Mouse (Mus musculus): Measurements from ENCODE around the gene Crebl2.

Crebl2 gene

GRCm38 (mm10) chr6:134829786-134830700, at the start of gene Crebl2:
TSS of gene Crebl2 (plus strand) at chr6:134830154.
- DNase-seq: peak; percentile 100

- DNase-seq: peak in 1 of 2 experiments; percentile 22
Observed at GRCm38 (mm10) chr6:134781494-134781913, 48.5 kb upstream of the Crebl2 start.

- no peak for DNase-seq
Observed at GRCm38 (mm10) chr6:134782900-134783299, 47.1 kb upstream of the Crebl2 start.

- no peak for DNase-seq
Observed at GRCm38 (mm10) chr6:134786426-134786825, 43.5 kb upstream of the Crebl2 start.

- no peak for DNase-seq
Observed at GRCm38 (mm10) chr6:134789100-134789499, 40.9 kb upstream of the Crebl2 start.

GRCm38 (mm10) chr6:134791251-134792118, 38.5 kb upstream of the Crebl2 start:
- peak; percentile 73 to 74 for DNase-seq

GRCm38 (mm10) chr6:134792141-134793045, 37.6 kb upstream of the Crebl2 start, which contains the start of gene Dusp16:
TSS of gene Dusp16 (minus strand) at chr6:134792625.
- peak; percentile 92 to 93 for DNase-seq

GRCm38 (mm10) chr6:134793046-134793806, 36.7 kb upstream of the Crebl2 start:
- DNase-seq: peak in 1 of 2 experiments; percentile 13

GRCm38 (mm10) chr6:134793911-134794520, 35.9 kb upstream of the Crebl2 start:
- peak; percentile 93 to 95 for DNase-seq

- no peak for DNase-seq
Observed at GRCm38 (mm10) chr6:134796297-134796696, 33.7 kb upstream of the Crebl2 start.

GRCm38 (mm10) chr6:134801483-134801882, 28.5 kb upstream of the Crebl2 start:
- no peak for DNase-seq

GRCm38 (mm10) chr6:134802641-134803043, 27.3 kb upstream of the Crebl2 start:
- no peak for DNase-seq

GRCm38 (mm10) chr6:134804736-134805277, 25.1 kb upstream of the Crebl2 start:
- no peak for DNase-seq

- DNase-seq: no peak
Observed at GRCm38 (mm10) chr6:134806130-134806529, 23.8 kb upstream of the Crebl2 start.

- no peak for DNase-seq
Observed at GRCm38 (mm10) chr6:134807091-134807490, 22.9 kb upstream of the Crebl2 start.

- DNase-seq: no peak
Observed at GRCm38 (mm10) chr6:134807794-134808193, 22.2 kb upstream of the Crebl2 start.

GRCm38 (mm10) chr6:134813066-134813465, 16.9 kb upstream of the Crebl2 start:
- DNase-seq: no peak

- DNase-seq: no peak
Observed at GRCm38 (mm10) chr6:134817051-134817928, 12.7 kb upstream of the Crebl2 start.

GRCm38 (mm10) chr6:134819741-134820140, 10.2 kb upstream of the Crebl2 start:
- DNase-seq: no peak

GRCm38 (mm10) chr6:134820411-134820810, 9.5 kb upstream of the Crebl2 start:
- no peak for DNase-seq

All from cerebellum, postnatal 10 days (tissue).